Mouse (Mus musculus) midbrain, embryonic 14.5 days (tissue): ENCODE measurements around the gene Izumo1. TPM values are rescaled to one million over a fixed set of nuclear protein-coding genes. Genes with fewer than 3 reads are reported as not detected.
"Not testable (repeated sequence)": the region's sequence is repeated elsewhere in the genome, so short reads cannot be mapped to it uniquely, and the experiment has no call there.

Source experiments
- ATAC-seq: fragments of 200-750 bp; cut with Nextera tagmentation; 2 replicates; pipeline ENCODE4 v1.8.0; 2017; ENCODE audit warnings: moderate number of reproducible peaks, moderate library complexity; ENCODE audit not compliant: low FRiP score, low TSS enrichment
- DNase-seq: peaks from one replicate; pipeline ENCODE4 v3.0.0-alpha.2; 2015
- H3K27ac ChIP-seq: fragments of 300-500 bp; sonication (generic); replicated peaks from 2 replicates; pipeline ENCODE4 v1.5.1; 2014; ENCODE audit warnings: mild to moderate bottlenecking, low read depth, low read length, moderate library complexity
- H3K27me3 ChIP-seq: fragments of 300-500 bp; sonication (generic); 2 replicates; pipeline ENCODE4 v1.6.1; 2014; ENCODE audit warnings: low read length, control low read depth, mixed read lengths; ENCODE audit not compliant: control insufficient read depth, insufficient read depth
- H3K36me3 ChIP-seq: fragments of 300-500 bp; sonication (generic); 2 replicates; pipeline ENCODE4 v1.6.1; 2014; ENCODE audit warnings: low read length, control low read depth; ENCODE audit not compliant: control insufficient read depth, insufficient read depth
- H3K4me1 ChIP-seq: fragments of 300-500 bp; sonication (generic); 2 replicates; pipeline ENCODE4 v1.6.1; 2014; ENCODE audit warnings: mild to moderate bottlenecking, antibody characterized with exemption, low read length, control low read depth; ENCODE audit not compliant: control insufficient read depth, insufficient read depth
- H3K4me2 ChIP-seq: fragments of 300-500 bp; sonication (generic); 2 replicates; pipeline ENCODE4 v1.6.1; 2014; ENCODE audit warnings: mild to moderate bottlenecking, low read length, moderate library complexity
- H3K4me3 ChIP-seq: fragments of 300-500 bp; sonication (generic); replicated peaks from 2 replicates; pipeline ENCODE4 v1.5.1; 2014; ENCODE audit warnings: low read depth, low read length
- H3K9ac ChIP-seq: fragments of 300-500 bp; sonication (generic); replicated peaks from 2 replicates; pipeline ENCODE4 v1.6.1; 2014; ENCODE audit warnings: mild to moderate bottlenecking, low read length, moderate library complexity
- H3K9me3 ChIP-seq: fragments of 300-500 bp; sonication (generic); 2 replicates; pipeline ENCODE4 v1.6.1; 2016; ENCODE audit warnings: low read length, control low read depth, mixed read lengths; ENCODE audit not compliant: control insufficient read depth
- WGBS: fragments of 180-500 bp; shearing (Covaris S2); extraction: QIAGEN DNeasy Blood & Tissue Kit; methylation state at CpG from one replicate; pipeline ENCODE4 v1.1.7; 2014; 5-methylcytosine and 5-hydroxymethylcytosine counted together
- polyA plus RNA-seq: library from polyadenylated mRNA; unstranded; fragments of >200 nt; fragmentation: Nextera tagmentation; extraction: Ambion mirVana; gene quantifications from 2 replicates; pipeline ENCODE4 v1.2.1, GENCODE M21; 2014

The Izumo1 gene
- polyA plus RNA-seq, 1 experiment from 2014 or later: not detected

- Histone ChIP-seq H3K4me1 (no peaks in the 10 kb centered on the region), H3K4me3 (no peak overlapping the region), H3K27me3 (no peaks in the 10 kb centered on the region), H3K9me3 (no peaks in the 10 kb centered on the region), H3K27ac (no peak overlapping the region), H3K4me2 (no peak overlapping the region), H3K36me3 (no peaks in the 10 kb centered on the region), H3K9ac (no peak overlapping the region)
- 83% methylated on average over 11 of the region's 11 CpGs for WGBS
- ATAC-seq (no peak), DNase-seq (no peak)
These were observed 39.3 kb downstream of the Izumo1 start for GRCm38 (mm10) chr7:45660746-45661478.

- not testable (repeated sequence) for H3K4me1 ChIP-seq, H3K4me2 ChIP-seq, H3K27me3 ChIP-seq, ATAC-seq, H3K36me3 ChIP-seq, H3K4me3 ChIP-seq, DNase-seq, H3K27ac ChIP-seq, H3K9me3 ChIP-seq, H3K9ac ChIP-seq
- 93% methylated on average over 6 of the region's 6 CpGs for WGBS
These were observed 40.1 kb downstream of the Izumo1 start for GRCm38 (mm10) chr7:45661702-45662101.

- Histone ChIP-seq H3K4me1 (no peaks in the 10 kb centered on the region), H3K9me3 (no peaks in the 10 kb centered on the region), H3K9ac (no peak overlapping the region), H3K4me3 (no peak overlapping the region), H3K27me3 (no peaks in the 10 kb centered on the region), H3K27ac (no peak overlapping the region), H3K36me3 (no peaks in the 10 kb centered on the region), H3K4me2 (no peak overlapping the region)
- ATAC-seq: no peak
- WGBS: 60% methylated on average over 13 of the region's 13 CpGs
- no peak for DNase-seq
These were observed 43.9 kb downstream of the Izumo1 start for GRCm38 (mm10) chr7:45665303-45666138.

- Histone ChIP-seq H3K36me3 (no peaks in the 10 kb centered on the region), H3K4me3 (no peak within 1 kb of the TSS), H3K27me3 (no peaks in the 10 kb centered on the region), H3K9me3 (no peaks in the 10 kb centered on the region), H3K4me2 (no peak within 1 kb of the TSS), H3K9ac (no peak within 1 kb of the TSS), H3K27ac (no peak within 1 kb of the TSS), H3K4me1 (no peaks in the 10 kb centered on the region)
- DNase-seq (no peak), ATAC-seq (no peak)
- 86% methylated on average over 7 of the region's 7 CpGs for WGBS
These were observed 44.5 kb downstream of the Izumo1 start, which contains the start of gene Fut2 for GRCm38 (mm10) chr7:45666161-45666560. TSS of gene Fut2 (minus strand) at chr7:45666394.

- WGBS: 67% methylated on average over 14 of the region's 14 CpGs
- ATAC-seq (no peak), DNase-seq (peak; percentile 42)
- H3K9ac ChIP-seq: no peak overlapping the region
- no peaks in the 10 kb centered on the region for H3K9me3 ChIP-seq
- H3K27me3 ChIP-seq: no peaks in the 10 kb centered on the region
- H3K27ac ChIP-seq: no peak overlapping the region
- no peaks in the 10 kb centered on the region for H3K36me3 ChIP-seq
- H3K4me3 ChIP-seq: no peak overlapping the region
- H3K4me1 ChIP-seq: no peaks in the 10 kb centered on the region
- H3K4me2 ChIP-seq: no peak overlapping the region
These were observed 46.1 kb downstream of the Izumo1 start for GRCm38 (mm10) chr7:45667761-45668160.

GRCm38 (mm10) chr7:45668921-45669320 lies 47.3 kb downstream of the Izumo1 start:
- DNase-seq (no peak), ATAC-seq (no peak)
- Histone ChIP-seq H3K4me2 (no peak overlapping the region), H3K4me1 (no peaks in the 10 kb centered on the region), H3K27me3 (no peaks in the 10 kb centered on the region), H3K9ac (no peak overlapping the region), H3K36me3 (no peaks in the 10 kb centered on the region), H3K4me3 (no peak overlapping the region), H3K9me3 (no peaks in the 10 kb centered on the region), H3K27ac (no peak overlapping the region)
- 95% methylated on average over 9 of the region's 9 CpGs for WGBS

- no peaks in the 10 kb centered on the region for H3K9me3 ChIP-seq
- no peak for DNase-seq
These were observed 56.1 kb downstream of the Izumo1 start for GRCm38 (mm10) chr7:45677627-45678295.

More at GRCm38 (mm10) chr7:45677627-45678295, 56.1 kb downstream of the Izumo1 start:
- WGBS: 79% methylated on average over 7 of the region's 7 CpGs
- Histone ChIP-seq H3K4me2 (no peak overlapping the region), H3K27ac (no peak overlapping the region), H3K4me1 (no peaks in the 10 kb centered on the region), H3K27me3 (no peaks in the 10 kb centered on the region), H3K9ac (no peak overlapping the region), H3K4me3 (no peak overlapping the region), H3K36me3 (no peaks in the 10 kb centered on the region)
- no peak for ATAC-seq
